Mouse (Mus musculus) kidney, postnatal 36 days (tissue): ENCODE data around the gene Rasgrp1.

ENCODE experiments used
- DNase-seq, 2 experiments: peaks; one replicate each; pipeline ENCODE4 v3.0.0; 2021 to 2022; ENCODE audit warnings: mixed read lengths in 2 of 2

Gene Rasgrp1

DNA sequence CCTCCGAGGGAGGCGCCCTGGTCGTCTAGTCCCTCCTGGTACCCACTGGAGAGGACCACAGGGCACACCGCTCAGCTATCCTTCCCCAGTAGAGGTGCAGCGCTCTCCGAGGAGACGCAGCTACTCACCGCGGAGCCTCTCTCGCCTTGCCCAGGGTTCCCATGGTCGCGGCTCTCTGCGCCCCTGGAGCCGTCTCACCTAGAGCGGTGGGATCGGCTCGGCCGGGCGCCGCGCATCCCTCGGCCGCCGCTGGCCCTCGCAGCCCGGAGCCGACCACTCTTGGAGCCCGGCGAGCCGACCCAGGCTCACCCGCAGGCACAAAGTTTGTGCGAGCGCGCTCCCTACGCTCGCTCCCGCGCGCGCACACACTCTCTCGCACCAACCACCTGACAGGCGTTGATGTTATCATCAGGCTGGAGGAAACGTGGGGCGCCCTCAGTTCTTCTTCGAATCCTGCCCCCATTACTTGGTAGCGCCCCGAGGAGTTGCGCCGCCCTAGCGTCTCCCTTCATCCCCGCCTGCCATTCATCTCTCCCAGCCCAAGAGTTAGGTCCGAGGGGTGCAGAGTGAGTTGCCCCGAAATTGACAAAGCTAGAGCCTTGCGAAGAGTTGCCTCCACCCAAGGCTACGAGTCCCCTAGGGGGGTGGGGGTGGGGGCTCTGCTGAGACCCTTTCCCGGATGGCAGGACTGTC, at the start of gene Rasgrp1:
Gene Rasgrp1 (minus strand): TSS at position 455 of the 693 bp plus-strand sequence.
- DNase-seq = peak in 1 of 2 experiments; percentile 34

DNA sequence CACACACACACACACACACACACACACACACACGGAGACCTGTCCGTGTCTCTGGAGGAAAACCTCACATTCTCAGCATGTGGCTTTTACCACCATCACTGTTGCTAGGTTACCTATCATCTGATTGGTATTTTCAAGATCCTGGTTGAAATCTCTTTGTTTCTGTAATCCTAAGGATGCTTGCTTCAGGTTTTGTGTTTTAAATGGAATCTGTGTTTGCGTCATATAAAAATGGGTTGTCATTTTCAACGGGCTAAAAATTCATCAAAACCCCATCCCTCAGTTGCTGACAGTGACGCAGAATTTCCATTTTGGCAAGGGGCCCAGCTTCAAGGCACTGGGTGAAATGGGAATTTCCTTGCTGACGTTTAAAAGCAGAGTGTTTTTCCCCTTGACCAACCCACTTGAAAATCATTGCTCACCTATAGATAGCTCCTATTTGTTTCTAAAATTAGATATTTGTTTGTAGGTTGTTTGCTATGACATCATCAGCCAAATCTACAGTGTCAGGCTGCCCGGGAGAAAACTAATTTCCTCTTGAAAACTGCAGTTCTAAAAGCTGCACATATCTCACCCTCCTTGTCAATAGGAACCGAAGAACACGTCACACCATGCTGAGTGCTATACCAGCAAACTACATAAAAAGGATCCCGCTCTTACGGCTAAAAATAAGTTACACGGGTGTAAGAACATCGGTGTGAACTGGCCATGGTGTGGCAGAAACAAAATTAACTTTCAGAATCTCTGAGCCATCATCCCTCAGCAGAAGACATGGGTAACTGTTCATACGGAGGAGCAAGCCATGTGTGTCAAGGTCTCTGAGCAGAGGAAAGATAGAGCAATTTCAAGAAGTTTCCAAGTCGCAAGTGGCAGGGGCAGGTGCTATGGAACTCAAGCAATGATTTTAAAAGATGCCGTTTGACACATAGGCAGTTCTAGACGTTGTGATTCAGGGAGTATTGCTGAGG, 47.4 kb upstream of the Rasgrp1 start:
- DNase-seq = peak in 1 of 2 experiments; percentile 22

DNA sequence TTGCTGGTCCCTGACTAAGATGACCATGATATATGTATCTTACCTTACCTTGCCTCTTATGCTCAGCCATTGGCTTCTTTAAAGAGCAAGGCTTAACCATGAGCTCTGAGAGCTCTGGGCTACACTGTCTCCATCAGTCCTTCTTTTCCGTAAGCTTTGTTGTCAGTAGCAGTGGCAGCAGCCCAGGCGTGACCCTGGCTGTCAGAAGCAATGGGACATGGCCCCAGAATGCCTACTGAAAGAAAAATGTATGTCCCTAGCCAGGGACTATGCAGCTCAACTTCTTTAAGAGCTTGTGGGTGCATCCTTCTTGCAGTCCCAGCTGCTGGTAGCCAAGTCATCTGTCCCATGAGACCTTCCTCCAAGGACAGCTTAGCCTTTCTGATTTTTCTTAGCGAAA, 46.7 kb upstream of the Rasgrp1 start:
- no peak for DNase-seq

DNA sequence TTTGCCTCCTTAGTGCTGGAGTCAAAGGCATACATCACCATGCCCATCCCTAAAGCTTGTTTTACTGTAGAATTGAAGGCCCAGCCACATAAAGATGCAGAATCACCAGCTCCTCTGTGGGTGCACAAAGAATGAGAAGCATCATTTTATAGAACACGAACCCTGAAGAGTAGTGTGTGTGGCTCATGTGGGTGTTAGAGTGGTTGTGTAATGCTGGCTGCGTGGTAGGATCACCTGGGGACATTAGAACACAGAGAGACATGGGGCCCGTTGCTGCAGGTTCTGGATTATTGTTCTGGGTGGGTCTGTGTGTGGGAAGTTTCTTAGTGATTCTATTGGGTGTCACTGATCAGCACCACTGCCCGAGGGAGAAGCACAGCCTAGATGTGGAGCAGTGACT, 45.3 kb upstream of the Rasgrp1 start:
- no peak for DNase-seq

DNA sequence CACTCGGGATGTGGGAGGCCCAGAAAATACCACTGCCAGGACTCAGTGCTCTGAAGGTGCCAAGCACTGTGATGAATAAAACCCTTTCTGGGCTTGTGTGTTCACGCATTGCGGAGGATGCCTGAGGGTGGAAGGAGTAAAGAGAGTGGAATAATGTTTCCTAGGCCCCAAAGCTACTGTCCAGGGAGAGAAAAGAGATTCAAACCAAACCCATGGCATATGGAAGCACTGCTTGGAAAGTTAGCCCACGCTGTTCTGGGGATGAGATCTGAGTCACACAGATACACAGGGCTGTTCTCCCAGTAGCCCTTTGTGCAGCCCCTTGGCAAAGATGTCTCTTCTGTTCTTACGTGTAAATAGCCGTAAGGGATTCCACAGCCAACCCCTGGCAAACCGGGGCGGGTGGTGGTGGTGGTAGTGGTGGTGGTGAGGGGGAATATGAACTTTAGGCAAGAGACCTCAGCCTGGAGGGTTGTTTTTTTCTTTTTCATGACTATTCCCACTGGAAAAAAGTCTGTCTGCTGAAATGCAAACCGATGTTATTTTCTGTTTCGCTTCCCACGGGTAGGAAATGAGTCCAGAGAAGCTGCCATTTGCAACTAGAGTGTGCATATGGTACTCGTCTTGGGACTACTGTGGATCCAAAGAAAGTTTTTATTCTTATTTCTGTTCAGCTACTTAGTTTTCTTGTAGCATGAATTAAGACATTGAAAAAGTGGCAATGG, 44.3 kb upstream of the Rasgrp1 start:
- no peak for DNase-seq

DNA sequence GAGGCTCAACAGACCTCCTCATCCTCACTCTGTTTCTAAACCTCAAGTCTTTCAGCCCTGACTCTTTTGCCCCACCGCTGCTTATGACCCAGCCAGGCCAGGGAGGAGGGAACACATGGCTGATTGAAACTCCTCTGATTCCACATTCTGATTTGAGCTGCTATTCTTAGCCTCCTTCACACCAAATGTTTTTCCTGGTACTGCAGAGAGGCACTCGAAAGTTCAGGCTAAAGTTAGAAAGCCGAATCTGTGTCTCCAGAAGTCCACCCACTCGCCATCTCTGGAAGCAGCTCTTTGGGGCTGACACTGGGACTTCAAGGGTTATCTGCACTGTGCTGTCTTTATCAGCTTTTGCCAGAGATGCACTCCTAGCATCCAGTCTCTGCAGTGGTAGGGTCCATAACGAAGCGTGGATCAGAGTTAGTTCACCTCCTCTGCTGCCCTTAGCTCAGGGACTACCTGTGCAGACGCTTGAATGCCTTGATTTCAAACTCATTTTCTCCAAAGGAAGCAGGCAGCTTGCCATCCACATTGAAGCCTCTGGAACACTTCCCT, 43.3 kb upstream of the Rasgrp1 start:
- DNase-seq = no peak

DNA sequence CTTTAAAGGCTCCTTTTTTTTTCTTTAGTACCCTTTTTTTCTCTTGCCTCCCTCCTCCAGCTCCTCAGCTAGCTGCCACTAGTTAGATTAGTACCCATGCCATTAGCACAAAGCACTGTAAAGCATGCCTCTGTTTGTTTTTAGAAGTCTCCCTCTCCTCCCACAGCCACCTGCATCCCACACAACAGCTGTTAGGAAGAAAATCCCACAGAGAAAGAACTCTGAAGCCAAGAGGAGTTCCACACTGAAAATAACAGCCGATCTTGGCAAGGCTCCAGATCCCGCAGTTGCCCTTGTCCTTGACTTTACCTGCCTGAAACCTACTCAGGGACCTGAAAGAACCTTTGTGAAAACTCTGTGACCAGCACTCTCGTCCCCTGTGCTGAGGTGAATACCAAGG, 38.5 kb upstream of the Rasgrp1 start:
- DNase-seq = peak; percentile 12 to 40

DNA sequence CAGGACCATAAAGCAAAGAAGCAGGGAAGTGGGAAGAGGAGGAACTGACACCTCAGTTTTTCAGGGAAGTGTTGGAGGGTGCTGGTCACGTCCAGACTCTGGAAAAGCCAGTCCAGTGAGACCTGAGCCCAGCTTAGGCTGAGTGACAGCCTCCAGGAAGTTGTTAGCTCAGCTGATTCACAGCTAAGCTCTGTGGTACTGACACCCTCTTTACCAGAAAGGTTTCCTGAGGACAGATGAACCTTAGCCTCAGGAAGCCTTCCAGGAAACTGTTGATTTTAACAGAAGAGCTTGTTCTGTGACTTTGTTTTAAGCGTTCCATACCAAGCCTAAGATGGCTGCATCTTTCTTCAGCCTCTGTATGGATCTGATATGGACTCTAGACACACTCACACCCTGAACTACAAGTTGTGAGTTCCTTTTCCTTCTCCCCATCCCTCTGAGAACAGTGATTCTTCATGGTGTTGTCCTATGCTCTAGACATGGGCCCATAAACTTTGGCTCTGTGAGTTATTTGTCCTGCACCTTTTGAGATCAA, 31.6 kb upstream of the Rasgrp1 start:
- DNase-seq = peak in 1 of 2 experiments; percentile 16

DNA sequence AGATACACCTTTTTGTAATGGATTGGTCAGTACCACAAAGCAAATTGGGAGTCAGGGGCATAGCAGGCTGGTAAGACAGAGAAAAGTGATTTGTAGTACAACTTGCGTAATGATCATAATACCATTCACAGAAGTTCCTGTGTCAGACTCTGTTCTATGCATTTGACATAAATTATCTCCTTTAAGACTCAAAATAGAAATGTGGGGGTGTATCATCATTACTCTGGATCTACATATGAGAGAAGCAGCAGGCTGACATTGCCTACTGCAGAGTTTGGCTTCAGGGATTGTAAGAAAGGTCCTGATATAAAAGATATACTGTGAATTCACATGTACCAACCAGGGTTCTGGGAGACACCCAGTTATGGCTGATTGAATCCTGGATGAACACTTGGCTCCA, 28.9 kb upstream of the Rasgrp1 start:
- DNase-seq = no peak

DNA sequence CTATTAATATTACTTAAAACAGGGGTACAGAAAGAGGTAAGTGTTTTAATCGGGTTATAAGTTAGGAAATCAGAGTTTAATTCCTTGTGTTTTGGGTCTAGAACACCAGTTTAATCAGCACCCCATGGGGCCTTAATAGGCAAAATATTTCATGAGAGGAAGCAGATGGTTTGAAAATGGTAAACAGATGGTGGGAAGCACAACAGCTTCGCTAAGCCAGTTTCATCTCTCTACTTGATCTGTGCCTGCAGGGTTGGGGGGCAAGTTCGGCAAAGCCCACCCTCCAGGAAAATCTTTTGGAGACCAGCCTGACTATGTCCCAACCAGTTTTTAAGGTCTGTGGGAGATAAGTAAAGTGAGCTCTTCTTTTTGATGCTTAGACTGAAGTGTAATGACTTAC, 23.7 kb upstream of the Rasgrp1 start:
- DNase-seq = no peak

DNA sequence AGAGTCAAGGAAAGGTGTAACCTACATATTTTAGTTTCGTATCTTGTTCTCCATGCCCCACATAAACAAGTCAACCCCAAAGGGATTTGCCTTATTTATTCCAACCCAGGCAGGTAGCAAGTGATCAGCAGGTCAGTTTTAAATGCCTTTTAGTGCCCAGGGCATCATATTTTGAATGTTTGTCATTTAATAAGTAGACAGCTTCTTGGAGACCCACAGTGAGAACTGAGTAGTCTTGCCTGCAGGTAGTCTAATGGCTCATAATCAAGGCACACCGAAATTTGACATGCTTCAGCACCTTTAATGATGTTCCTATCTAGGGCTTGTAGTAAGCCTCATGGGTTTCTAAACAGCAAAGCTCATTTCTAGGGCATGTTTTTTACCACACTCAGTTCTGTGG, 21.3 kb upstream of the Rasgrp1 start:
- DNase-seq = peak in 1 of 2 experiments; percentile 50

DNA sequence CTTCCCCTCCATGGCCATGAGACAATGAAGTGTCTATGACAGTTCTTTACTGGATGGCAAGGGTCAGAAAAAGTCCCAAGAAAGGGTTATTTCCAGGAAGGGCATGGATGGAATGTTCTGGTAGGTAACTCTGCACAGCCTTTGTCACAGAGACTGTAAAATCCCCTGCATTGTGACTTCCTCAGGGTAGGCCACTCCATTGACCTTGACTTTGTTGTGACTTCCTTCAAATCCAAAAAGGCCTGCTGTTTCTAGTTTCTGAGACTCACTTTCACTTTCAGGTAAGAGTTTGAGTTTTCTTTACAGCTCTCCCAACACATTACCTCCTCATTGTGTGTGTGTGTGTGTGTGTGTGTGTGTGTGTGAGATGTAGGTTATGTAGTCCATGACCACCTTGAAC, 15.1 kb upstream of the Rasgrp1 start:
- DNase-seq = no peak

DNA sequence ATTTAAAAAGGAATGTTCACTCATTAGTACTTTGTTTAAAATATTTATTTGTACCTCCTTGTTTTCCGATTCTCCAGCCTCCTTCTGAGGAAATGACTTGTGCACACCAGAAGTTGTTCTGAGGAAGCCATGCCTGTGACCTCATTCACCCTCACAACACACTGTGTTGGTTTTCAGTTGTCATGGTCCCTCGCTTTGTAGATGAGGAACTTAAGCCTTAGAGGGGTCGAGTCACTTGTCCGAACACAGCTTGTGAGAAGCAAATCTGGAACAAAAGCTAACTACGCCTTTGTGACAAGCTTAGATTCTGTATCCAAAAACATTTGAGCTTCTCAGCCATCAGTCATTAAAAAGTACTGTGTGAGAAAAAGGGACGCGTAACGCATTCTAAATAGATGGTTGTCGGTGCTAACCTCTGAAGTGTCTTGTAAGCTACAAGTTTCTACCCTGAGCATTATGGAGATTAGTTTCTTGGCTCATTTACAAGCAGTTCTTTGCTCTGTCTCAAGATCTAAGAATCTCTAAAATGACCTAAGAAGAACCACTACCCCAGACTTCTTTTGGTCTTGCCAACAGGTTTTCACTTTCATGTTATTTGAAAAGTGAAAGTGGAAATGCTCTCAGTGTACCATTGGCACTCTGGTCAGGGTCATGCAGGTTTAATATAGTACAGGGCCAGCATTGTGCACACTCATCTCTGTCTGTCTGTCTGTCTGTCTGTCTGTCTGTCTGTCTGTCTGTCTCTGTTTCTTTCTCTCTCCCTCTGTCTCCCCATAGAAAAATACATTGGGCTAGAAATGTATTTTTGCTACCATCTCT, 9.7 kb upstream of the Rasgrp1 start:
- no peak for DNase-seq

DNA sequence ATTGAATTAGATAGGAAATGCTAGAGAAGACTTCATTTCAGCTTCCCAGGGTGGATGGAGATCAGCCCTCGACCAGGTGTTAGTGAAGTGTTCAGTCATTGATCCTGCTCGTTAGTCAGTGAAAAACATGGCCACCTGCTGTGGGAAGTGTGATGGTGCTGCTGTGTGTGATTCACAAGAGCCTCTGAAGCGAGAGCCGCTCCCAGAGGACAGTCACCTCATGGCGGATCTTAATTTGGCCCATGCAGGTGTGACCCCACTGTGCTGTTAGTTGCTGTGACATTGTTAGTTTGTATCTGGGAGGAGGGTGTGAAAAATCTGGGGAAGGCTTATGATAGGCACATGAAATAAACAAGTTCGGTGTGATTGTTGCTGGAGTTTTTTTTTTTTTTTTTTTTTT, 7.3 kb upstream of the Rasgrp1 start:
- DNase-seq = no peak

DNA sequence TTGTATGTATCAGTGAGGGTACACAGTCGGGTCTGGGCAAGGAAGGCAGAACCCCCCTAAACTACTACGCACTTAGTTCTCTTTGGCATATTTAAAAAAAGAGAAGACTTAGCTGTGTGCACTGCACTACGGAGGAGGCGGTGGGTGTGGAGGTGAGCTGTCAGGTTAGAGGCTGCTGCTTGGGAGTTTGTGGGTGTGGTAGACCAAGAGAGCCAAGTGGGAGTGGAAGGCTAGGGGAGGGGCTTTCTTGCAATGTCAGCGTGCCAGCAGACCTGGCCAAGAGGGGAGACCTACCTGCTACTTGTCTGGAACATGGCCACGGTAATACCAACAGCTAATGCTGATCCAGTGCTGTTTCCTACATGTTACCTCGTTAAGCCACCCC, 431 bp upstream of the Rasgrp1 start:
- peak; percentile 18 to 40 for DNase-seq

DNA sequence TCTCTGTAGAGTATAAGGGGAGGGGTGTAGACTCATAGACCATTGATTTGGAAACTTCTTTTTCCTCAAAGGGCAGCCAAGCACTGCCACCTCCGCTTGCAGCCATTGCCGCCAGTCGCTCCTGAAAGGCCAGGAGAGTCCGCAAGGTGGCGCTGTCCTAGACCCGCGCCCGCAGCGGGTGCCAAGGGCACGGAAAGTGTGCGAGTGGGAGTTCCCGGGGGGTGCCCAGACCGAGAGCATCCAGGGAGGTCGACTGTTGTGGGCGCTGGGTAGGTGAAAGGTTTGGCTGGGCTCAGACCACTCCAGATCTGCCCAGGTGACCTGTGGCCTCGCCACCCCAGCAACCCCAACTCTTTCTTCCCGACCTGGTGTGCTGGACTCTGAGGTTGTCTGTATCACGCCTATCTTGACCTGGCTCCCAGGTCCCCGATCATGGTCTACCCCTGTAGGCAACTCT, 683 bp downstream of the Rasgrp1 start:
- peak; percentile 39 to 82 for DNase-seq

DNA sequence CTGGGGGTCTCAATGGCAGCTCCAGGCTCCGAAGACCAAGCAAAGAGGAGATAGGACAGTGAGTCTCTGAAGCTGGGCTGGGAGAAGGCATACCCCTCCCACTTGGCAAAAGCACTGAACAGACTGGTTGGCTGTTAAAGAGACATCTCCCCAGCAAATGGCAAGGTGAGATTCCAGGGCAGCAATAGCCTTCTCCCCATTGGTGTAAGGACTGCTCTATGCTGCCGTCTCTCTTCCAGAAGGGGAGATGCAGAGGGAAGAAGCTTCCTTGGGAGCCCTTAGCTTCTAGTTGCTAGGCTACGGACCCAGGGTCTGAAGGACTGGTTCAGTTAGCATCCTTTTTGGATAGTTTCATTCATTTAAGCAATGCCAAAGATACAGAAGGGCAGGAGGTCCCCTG, 4.3 kb downstream of the Rasgrp1 start:
- DNase-seq = no peak

DNA sequence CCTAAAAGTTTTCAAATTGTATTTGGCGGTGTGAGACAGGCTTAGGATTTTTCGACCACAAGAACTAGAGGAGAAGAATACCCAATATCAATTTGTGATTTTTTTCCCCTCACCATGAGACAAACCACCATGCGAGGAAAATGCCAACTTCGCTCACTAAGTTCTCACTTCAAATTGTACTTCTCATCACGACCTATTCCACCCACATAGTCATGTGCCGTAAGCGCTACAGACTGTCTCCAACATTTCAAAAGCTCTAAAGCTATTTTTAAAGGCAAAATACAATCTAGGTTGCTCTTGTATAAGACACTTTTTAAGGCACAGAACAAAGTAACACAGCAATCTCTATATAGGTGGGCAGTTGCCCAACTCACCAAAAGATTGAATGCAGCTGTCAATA, 4.9 kb downstream of the Rasgrp1 start:
- DNase-seq = no peak

DNA sequence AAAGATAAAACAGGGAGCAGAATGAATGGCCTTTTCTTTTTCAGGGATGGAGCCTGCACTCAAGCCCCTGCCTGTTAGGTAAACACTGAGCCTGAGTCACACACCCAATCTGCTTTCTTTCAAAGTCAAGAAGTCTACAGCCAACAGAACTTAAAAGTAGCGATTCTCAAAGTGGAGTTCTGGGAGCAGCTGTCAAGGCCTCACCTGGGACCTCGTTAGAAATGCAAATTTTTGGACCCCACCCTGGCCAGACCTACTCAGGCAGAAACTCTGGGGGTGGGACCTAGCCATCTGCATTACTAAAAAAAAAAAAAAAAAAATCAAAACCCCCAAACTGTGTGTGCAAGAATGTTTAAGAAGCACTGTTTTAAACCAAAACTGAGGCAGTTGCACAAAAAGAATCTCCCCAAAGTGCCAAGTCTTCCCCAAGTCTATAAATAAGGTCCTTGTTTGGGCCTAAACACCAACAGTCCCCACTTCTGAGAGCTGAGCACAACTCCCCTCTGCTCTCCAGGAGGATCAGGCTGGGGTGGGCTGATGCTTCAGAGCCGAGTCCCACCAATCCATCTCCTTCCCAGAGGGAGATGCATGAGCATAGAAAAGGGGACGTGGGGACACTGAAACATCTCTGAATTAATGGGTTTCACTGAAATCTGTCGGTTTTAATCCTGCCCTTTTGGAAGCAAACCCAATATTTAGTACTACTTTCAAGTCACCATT, 5.7 kb downstream of the Rasgrp1 start:
- DNase-seq = no peak

DNA sequence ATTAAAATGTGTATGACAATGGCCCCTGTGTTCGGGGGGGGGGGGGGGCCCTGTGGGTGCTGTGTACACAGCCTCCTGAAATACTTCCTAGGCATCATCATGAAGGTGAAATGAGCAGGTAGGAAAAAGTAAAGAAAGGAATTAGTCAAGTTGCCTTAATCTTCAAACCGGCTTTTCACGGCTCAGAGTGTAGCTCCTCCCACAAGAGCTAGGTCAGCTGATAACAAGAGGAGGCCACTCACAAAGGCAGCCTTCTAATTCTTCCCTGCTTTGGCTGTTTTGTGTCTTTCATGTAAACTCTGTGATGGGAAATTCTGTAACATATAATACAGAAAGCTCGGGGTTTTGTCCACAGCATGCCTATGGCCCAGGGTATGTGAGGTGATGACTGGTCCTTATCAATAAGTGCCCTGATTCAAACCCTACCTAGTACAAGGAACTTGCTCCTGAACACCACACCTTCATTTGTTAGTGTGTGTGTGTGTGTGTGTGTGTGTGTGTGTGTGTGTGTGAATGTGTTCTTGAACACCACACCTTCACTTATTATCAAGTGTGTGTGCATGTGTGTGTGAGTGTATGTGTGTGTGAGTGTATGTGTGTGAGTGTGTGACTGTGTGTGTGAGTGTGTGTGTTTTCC, 7.1 kb downstream of the Rasgrp1 start:
- no peak for DNase-seq

DNA sequence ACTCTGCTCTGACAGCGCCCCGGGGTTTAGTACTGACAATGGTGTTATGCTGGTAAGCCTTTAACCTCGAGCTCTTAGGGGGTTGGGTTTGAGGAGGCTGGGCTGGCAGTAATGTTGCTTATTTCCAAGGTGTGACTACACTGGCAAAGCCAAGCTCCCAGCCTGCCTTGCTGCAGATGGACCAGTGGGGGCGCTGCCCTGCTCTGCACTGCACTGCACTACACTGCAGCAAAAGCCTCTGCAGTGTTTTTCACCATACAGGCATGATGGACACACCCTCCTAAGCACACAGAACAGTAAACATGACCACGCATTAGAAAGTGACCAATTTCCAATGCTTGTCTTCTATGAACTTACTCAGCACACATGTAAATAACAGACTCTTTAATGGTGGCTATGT, 11.2 kb downstream of the Rasgrp1 start:
- DNase-seq = peak in 1 of 2 experiments; percentile 8
